Mouse (Mus musculus) embryo, embryonic 11.5 days (tissue): ENCODE measurements around the gene Slc6a17.

Experiments used
- DNase-seq: peaks from one replicate; pipeline ENCODE4 v3.0.0-alpha.2; 2012; ENCODE audit warnings: low read depth, low spot score

The Slc6a17 gene

DNA sequence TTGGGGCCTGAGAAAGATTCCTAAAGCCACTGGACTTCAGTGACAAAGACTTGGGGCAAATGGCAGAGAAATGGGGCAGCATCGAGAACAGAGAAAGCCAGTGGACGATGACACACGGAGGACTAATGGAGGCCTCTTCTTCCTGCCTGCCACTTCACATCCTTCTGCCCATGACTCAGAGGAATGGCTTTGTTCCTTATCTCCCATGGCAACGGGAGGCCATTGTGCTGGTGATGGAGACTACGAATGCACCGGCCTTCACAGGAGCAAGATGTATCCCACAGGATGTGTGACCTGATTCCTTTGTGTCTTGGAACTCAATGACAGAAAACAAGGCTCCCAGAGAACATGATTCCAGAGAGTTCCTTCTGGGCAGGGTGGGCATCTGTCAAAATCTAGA, 6.7 kb upstream of the Slc6a17 start:
- no peak for DNase-seq

DNA sequence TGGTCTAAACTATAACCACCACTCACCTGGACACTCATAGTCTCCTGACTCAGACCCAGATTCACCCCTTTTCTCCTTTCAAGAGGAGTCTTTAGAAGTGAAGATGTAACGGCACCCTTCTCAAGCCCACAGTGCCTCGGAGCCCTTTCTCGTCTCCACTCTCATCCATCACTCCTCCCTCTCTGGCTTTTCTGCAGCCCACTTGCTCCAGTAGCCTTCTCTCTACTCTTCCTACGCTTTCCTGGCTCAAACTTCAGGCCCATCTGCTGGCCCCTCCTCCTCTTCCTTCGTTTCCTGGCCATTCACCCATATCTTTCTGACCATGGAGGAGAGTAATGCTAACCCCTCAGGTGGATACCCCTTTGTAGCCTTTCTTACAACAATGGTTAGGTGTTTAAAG, 3.1 kb upstream of the Slc6a17 start:
- no peak for DNase-seq

DNA sequence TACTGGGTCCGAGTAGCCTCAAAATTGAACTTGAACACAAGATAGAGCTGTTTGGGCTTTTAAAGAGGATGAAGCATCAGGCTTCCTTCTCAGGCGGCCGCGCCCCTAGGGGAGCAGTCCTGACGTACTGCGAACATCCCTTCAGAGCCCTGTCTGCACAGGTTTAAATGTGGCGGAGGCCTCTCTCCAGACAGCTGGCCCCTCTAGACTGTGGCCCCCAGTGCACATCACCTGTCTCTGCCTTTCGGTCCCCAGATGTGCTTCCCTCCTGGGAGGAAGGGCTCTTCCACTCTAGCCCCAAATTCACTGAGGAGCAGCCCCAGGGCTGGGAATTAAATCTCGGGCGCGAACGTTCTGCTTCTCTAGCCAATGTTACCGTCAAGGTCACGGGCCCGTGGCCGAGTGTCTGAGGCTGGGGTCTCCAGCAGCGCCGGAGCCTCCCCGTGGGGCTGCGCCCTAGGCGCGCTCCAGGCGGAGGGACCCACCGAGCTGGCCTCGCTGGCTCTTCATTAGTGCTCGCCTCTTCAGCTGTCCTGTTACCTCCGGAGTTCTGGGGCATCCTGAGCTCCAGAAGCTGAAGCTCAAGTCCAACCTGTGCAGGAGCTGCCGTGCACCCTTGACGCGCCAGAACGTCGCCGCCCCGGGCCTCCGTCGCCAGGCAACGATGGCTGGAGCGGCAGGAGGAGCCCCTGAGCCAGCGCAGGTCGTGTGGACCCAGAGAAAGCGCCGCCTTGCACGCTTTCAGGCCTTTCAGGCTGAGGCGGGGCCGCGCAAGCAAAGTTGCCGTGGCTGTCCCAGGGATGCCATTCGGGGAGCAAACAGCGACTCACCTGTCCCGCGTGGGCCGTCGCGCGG, 815 bp downstream of the Slc6a17 start:
- DNase-seq: peak; percentile 48

DNA sequence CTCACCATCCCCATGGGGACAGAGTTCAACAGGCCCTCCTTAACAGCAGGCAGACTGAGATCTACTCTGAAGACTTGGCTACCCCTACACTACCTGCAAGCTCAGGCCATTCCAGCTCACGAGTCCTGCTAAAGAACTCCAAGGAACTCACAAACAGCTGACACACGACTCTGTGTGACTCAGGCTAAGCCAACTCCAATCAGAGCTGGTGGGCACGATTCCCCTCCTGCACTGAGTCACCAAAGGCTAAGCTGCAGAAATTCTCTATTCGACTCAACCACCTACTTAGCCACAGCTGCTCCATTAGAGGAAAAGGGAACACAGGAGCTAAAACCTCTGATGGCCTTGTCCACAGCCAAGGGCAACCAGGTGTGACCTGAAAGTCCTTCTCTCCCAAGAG, 1.8 kb downstream of the Slc6a17 start:
- DNase-seq: no peak

DNA sequence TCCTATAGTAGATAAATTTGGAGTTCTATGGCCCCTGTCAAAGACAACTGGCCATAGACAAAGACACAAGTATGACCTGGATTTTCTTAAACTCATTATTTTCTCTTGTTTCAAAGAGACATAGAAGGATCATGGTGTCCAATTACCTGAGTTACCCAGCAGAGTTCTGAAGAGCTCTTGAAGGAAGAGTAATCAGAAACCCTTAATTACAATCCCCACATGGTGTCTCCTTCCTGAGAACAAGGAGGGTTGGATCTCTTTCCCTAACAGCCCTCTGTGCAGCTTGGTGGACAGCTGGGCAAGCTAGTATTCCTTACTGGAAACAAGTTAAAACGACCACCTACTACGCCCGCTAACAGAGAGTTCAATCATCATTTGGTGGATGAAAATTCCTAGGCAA, 6.4 kb downstream of the Slc6a17 start:
- no peak for DNase-seq

DNA sequence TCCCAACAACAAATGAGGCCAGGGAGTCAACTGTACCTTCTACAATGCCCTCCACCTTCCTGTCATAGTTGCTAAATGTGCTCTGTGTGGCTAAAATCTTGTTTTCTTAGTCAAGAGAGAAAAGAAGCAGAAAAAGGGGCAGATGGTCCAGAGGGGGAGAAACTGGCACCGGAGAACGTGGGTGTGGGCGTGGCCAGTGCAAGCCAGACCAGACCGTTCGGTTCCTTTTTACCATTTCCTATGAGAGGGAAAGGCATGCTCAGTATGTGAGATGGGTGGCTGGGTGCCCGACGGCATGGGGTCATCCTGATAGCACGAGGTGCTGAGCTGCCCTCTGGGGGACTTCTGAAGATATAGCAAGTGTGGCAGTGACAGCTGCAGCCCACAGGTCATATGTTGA, 9.1 kb downstream of the Slc6a17 start:
- DNase-seq: no peak

DNA sequence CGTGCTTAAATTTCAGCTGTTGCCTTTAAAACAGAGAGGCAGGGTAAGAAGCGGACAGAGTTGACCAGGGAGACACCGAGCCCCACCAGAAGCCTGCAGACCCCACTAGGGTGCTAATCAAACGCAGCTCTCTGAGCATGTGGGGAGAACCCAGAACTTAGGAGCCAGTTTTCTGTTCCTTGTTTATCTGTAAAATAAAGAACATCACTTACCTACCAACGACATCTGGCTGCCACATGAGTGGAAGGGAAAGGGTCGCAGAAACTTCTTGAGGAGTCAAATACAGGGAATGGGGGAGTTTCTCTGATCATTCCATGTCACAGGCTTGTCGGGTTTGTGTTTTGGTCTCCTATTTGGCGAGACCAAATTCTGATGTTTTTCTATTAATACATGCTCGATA, 9.9 kb downstream of the Slc6a17 start:
- no peak for DNase-seq

DNA sequence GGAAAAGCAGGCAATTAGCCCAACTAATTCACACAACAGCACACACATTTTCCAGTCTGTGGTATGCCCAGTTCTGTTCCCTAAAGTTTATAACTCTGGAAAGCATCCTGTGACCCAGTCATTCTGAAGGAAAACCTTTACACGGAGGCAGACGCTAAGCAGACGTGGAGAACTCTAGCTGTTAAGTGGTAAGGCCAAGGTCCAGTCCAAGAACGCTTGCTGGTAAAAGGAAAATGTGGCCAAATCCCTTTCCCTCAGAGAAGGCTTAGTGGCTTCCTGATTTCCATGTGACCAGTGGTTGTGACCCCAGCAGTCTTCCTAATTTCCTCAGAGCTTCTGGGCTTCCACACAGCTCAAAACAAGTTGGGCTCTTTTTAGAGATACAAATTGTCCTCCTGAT, 11.3 kb downstream of the Slc6a17 start:
- DNase-seq: no peak

DNA sequence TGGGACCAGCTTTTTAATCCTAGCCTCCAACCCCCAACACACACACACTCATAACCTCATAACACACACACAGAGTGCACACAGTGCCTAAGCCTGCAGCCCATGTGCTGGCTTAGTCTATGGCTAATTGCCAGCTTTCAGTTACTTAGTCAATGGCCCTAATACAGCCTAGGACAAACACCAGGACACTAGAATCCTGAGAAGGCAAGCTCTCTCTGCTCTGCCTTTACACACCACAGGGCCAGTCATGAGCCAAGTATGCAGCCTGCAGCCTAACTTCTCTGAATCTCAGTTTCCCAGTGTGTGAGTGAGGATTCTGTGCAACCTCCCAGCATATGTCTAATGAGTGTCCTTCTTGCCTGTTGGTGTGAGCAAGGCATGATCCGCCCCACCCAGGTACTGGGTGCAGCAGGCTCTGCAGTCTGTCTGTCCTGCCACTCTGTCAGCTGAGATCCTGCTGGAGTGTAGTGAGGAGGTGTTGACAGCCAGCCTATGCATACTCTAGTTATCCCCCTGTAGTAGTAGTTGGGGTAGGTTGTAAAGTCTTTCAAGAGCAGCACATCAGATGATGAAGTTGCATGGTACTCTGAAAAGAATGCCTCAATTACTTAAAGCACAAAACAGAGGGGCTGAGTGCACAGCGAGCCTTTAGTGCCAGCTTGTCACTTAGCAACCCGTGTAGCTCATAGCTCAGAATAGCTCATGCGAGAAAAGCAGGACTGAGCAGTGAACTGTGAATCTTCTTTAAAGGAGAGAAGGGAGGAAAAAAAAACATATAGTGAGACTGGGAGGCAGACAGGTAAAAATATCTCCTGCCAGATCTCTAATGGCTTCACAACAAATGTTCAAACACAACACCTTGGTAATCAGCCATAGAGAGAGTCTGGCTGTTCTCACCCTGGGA, 12.1 kb downstream of the Slc6a17 start:
- no peak for DNase-seq

DNA sequence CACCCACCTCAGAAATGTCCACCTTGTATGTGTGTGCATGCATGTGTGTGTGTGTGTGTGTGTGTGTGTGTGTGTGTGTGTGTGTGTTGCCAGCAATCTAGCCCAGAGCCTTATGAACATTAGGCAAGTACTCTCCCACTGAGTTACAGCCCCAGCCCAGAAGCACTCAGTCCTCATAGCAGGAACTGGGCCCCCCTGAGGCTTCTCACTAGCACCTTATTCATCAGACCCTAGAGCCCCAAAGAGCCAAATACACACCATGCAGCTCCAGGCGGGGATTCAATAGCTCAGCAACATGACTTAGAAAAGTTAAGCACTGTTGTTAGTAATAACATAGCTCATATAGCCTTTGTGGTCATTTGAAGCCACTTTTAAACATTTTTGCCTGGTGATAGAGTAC, 13.3 kb downstream of the Slc6a17 start:
- no peak for DNase-seq

DNA sequence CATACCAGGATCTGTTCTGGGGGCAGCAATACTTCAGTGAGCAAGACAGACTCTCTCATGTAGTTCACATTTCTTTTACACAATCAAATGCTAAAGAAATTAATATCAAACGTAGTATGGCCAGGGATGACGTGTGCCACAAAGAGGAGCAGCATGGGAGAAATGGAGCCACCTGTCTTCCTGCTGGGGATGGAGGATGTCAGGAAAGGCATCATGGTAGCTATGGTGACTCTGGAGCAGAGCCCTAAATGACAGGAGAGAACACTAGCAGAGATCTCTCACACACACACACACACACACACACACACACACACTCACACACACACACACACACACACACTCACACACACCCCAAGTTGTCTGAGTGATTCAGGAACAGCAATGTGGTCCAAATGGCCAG, 14.1 kb downstream of the Slc6a17 start:
- DNase-seq: no peak

DNA sequence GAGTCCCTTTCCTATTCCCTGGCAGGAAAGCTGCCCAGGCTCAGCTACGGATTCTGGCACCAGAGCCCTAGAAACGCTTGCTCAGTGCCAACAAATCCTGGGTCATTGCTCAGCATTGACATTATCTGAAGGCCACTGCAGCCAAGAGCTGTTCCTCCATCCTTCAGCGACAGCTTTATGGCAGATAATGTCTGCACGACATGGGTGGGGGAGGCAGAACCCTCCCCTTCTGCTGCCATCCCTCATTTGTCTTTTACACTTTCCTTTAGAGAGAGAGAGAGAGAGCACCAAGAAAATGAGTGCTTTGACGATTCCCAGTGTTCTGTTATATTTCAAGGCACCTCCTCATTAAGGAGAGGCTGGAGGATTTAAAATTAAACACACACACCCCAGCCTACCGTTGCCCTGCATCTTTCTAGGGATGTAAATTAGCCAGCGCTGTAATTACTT, 16.1 kb downstream of the Slc6a17 start:
- DNase-seq: no peak

DNA sequence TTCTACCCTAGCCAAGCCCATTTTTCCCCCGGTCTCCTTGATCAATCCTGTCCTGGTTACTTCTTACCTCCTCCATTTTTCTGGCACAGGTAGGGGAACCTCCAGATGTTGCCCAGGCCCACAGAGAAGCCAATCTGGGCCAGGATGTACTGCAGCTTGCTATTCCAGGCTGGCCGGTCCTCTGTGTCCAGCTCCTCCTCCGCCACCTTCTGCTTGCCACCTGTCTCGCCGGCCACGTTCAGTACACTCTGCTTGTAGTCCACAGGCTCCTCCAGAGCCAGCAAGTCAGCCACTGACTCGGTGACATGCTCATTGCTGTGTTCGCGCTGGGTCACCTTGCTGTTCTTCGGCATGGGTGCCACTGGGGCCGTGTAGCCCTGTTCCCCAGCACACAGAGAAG, 17.5 kb downstream of the Slc6a17 start:
- no peak for DNase-seq

DNA sequence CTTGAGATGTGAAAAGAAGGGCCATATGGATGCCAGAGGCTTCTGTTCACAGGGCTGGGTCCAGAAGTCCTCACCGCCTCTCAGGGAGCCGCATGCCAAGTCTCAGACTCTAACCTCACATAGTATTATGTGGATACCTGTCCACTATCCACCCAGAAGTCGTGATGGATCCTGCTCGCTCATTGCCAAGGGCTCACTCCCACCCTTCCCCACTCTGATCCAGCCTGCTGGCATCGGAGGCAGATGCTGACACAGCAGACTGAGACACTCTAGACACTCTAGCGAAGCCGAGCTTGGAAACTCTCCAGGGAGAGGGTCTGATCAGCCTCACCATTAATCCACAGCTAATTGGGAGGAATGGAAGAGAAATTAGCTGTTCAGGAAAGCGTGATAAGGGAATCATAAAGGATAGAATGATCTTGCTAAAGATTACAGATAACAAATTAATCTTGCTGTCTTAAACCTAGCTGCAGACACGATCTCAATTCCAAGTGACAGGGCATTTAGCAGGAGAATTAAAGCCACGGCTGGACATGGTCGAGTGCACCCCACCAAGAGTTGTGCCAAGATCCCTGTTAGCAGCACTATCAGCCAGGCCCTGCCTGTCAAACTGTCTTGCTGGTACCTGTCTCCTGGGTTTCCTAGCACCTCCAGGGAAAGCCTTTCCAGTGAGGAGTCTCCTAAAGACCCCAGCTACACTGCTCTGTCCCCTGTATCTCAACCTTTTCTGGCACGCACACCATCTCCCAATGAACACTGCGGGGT, 21.6 kb downstream of the Slc6a17 start:
- no peak for DNase-seq

DNA sequence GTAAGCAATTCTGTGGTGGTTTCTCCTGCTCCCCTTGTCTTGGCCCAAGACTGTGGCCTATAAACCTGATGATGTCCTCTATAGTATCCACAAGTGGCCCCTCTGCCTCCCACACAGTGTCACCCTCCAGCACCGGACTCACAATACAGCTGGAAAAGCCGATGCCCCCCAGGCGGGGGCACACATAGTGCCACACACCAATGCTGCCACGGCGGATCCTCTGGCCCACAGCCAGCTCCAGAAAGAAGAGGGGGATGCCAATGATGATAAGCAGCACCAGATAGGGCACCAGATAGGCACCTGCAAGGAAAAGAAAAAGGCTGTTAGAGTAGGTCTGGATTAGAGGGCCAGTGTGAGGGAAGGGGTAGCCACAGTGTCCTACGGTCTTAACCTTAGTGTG, 22.3 kb downstream of the Slc6a17 start:
- no peak for DNase-seq

DNA sequence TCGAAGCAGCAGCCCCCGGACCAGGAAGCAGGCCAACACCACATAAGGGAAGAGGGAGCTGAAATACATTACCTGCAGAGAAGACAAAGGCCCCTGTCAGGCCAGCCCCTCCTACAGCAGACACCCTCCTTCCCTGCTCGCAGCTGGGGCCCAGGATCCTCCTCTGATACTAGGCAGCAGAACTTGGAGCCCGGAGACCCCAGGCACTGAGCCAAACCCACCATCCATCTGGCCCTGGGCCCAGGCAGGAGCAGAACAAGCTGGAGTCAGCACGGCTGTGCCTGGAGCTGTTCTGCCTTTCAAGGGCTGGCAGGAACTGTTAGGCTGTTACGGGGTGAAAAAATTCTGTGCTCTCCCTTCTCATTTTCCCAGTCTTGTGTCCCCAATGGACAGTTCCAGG, 26.4 kb downstream of the Slc6a17 start:
- DNase-seq: no peak

DNA sequence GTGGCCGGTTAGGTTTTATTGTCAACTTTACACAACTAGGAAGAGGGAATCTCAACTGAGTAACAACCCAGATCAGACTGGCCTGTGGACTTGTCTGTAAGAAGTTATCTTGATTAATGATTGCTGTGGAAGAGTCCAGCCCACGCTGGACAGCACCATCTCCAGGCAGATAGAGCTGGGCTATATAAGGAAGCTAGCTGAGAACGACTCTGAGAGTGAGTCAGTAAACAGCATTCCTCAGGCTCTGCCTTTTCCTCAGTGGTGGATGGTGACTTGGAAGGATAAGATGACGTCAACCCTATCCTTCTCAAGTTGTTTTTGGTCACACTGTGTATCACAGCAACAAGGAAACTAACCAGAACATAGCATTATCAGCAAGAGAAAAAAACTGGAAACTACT, 29.2 kb downstream of the Slc6a17 start:
- no peak for DNase-seq

DNA sequence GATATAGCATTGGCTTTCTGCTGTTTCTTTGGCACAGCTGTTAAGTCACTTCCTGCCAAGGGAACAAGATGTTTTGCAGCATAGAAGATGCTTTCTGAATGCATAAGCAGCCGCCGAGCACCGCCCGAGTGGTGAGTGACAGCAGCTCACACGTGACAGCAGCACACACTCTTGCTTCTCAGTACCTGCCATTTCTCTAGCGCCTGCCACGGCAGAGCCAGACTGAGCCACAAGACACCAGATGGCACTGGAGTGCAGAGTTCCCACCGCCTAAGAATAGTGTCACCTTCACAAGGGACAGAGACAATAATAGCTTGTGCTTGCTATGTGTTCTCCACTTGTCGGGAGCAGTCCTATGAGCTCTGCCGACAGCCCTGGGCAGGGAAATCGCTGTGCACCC, 34.5 kb downstream of the Slc6a17 start:
- DNase-seq: no peak

DNA sequence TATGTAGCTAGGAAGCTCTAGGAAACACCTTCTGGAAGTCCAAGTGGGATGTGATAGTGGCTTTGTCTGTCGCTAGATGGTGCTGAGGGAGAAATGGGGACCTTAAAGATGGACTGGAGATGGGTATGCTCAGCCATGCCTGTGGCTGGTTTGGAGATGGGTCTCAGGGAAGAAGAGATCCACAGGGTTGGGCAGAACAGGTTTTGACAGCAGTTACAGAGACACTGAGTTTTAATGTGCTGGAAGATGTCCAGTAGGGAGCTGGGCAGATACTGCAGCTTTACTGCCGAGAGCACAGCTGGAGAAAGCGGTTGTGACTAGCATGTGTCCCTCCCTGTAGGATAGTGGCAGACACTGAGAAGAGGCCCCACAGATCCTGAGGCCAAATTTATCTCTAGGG, 37.2 kb downstream of the Slc6a17 start:
- DNase-seq: no peak

DNA sequence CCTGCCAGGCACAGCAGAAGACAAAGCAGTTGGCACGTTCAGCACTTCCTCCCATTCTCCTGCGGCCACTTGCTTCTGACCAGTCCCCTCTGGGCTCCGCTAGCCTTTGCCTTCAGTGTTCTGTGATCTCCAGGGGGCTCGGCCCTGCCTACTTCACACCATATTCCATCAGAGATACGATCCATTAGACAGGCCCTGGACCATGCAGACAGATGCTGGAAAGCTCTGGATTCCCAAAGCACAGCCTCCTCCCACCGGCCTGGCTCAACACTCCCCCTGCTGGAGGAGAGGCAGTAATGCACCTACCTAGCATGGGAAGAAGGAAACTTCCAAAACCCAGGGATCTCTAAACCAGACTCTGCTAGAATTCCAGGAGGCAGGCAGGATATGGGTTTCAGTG, 45.6 kb downstream of the Slc6a17 start:
- DNase-seq: peak; percentile 51

DNA sequence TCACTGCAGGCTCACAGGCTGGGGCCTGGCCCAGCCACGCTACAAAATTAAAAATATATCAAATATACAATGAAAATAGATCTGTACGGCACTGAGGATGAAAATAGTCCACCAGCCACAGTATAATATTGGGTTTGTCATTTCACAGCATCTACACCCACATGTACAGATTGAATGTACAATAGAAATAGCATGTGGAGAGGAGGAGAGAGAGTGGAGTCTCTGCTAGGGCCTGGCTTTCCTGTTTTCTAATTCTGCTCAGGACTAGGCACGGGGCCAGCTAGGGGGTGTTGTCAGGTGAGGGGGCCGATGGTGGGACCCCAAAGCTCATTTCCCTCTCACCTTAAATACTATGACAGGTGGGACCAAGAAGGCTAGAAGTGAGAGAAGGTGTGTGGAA, 48.8 kb downstream of the Slc6a17 start:
- no peak for DNase-seq

DNA sequence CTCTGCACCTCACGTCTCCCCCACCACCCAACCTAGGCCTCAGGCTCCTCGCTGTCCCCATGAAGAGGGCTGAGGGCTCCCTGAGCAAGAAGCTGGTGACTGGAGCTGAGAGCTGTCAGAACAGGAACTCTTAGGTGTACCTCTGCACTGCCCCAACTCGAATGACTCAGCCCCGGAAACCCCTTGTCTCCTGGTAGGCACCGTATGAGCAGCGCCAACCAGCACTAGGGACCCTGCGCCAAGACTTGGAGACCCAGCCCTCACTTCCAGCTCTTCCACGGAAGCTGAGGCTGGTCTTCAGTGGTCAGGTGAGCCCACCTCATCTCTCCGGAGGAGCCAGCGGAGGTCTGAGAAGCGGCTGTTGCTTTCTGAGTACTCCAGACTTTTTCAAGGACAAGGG, 49.7 kb downstream of the Slc6a17 start:
- no peak for DNase-seq
